Mouse (Mus musculus) forebrain, postnatal 0 days (tissue): Measurements from ENCODE around the gene Il10rb. TPM values are rescaled to one million over a fixed set of nuclear protein-coding genes. Genes with fewer than 3 reads are reported as not detected.

ENCODE experiments used
- ATAC-seq: fragments of 200-750 bp; cut with Nextera tagmentation; 2 replicates; pipeline ENCODE4 v1.8.0; 2017; ENCODE audit warnings: mild to moderate bottlenecking, moderate library complexity
- DNase-seq: peaks from one replicate; pipeline ENCODE4 v3.0.0-alpha.2; 2015
- H3K27ac ChIP-seq: fragments of 300-500 bp; sonication (generic); 2 replicates; pipeline ENCODE4 v1.5.1; 2014; ENCODE audit warnings: low read depth, mild to moderate bottlenecking, antibody characterized with exemption, low read length, moderate library complexity, mixed read lengths
- H3K27me3 ChIP-seq: fragments of 300-500 bp; sonication (generic); 2 replicates; pipeline ENCODE4 v1.6.1; 2014; ENCODE audit warnings: mild to moderate bottlenecking, low read length, mixed read lengths; ENCODE audit not compliant: insufficient read depth
- H3K36me3 ChIP-seq: fragments of 300-500 bp; sonication (generic); 2 replicates; pipeline ENCODE4 v1.6.1; 2014; ENCODE audit warnings: mild to moderate bottlenecking, moderate library complexity; ENCODE audit not compliant: insufficient read depth
- H3K4me1 ChIP-seq: fragments of 300-500 bp; sonication (generic); 2 replicates; pipeline ENCODE4 v1.6.1; 2014; ENCODE audit warnings: antibody characterized with exemption; ENCODE audit not compliant: insufficient read depth
- H3K4me2 ChIP-seq: fragments of 300-500 bp; sonication (generic); 2 replicates; pipeline ENCODE4 v1.6.1; 2014; ENCODE audit warnings: low read depth, mild to moderate bottlenecking, moderate library complexity
- H3K4me3 ChIP-seq: fragments of 300-500 bp; sonication (generic); 2 replicates; pipeline ENCODE4 v1.5.1; 2014; ENCODE audit warnings: low read depth, low read length, mixed read lengths
- H3K9ac ChIP-seq: fragments of 300-500 bp; sonication (generic); 2 replicates; pipeline ENCODE4 v1.6.1; 2014; ENCODE audit warnings: mild to moderate bottlenecking
- H3K9me3 ChIP-seq: fragments of 300-500 bp; sonication (generic); 2 replicates; pipeline ENCODE4 v1.6.1; 2016; ENCODE audit warnings: low read length
- CTCF ChIP-seq: sonication (generic); IDR thresholded peaks from 2 replicates; pipeline ENCODE4 v1.5.1; 2016; ENCODE audit warnings: antibody characterized with exemption, control low read depth, low read depth
- WGBS: fragments of 180-500 bp; shearing (Covaris S2); extraction: QIAGEN DNeasy Blood & Tissue Kit; methylation state at CpG from one replicate; pipeline ENCODE4 v1.1.7; 2014; 5-methylcytosine and 5-hydroxymethylcytosine counted together
- polyA plus RNA-seq: library from polyadenylated mRNA; unstranded; fragments of >200 nt; fragmentation: Nextera tagmentation; extraction: Ambion mirVana; gene quantifications from 2 replicates; pipeline ENCODE4 v1.2.1, GENCODE M21; 2015
- total RNA-seq: library from RNA; depleted of rRNA; stranded (reverse); fragments of >200 nt; gene quantifications from 2 replicates; pipeline ENCODE4 v1.2.3, GENCODE M21; 2014; rRNA removed

The Il10rb gene
- total RNA-seq (5.0 and 7.9 TPM in 2 replicates), polyA plus RNA-seq (9.2 and 11.1 TPM in 2 replicates)

- peak within 1 kb of the TSS; percentile 61 for H3K9ac ChIP-seq
- ATAC-seq (peak; percentile 80), DNase-seq (peak; percentile 47)
- no peaks in the 10 kb centered on the region for H3K9me3 ChIP-seq
- no peak for TF ChIP-seq CTCF
- peaks cover 9% of the 10 kb centered on the region; the same call in 1 of the 2 replicates for H3K36me3 ChIP-seq
- WGBS: 10% methylated on average over 46 of the region's 51 CpGs
- peak within 1 kb of the TSS; percentile 98 for H3K4me2 ChIP-seq
- H3K4me3 ChIP-seq: peak within 1 kb of the TSS; percentile 54
- H3K27ac ChIP-seq: peak within 1 kb of the TSS; percentile 57
- no peaks in the 10 kb centered on the region for H3K4me1 ChIP-seq
- no peaks in the 10 kb centered on the region for H3K27me3 ChIP-seq
Measured at GRCm38 (mm10) chr16:91405640-91406584, at the start of gene Il10rb. Il10rb (plus strand) TSS chr16:91406164.

GRCm38 (mm10) chr16:91356760-91357525 lies 49.0 kb upstream of the Il10rb start:
- H3K9ac ChIP-seq: no peak overlapping the region
- no peak overlapping the region for H3K4me2 ChIP-seq
- H3K27ac ChIP-seq: no peak overlapping the region
- DNase-seq (no peak), ATAC-seq (no peak)
- H3K4me3 ChIP-seq: no peak overlapping the region
- H3K4me1 ChIP-seq: no peaks in the 10 kb centered on the region
- H3K9me3 ChIP-seq: no peaks in the 10 kb centered on the region
- peaks cover 8% of the 10 kb centered on the region for H3K27me3 ChIP-seq
- WGBS: 78% methylated on average over 10 of the region's 10 CpGs
- H3K36me3 ChIP-seq: no peaks in the 10 kb centered on the region
- no peak for TF ChIP-seq CTCF

GRCm38 (mm10) chr16:91357526-91357900 lies 48.5 kb upstream of the Il10rb start:
- no peak overlapping the region for H3K9ac ChIP-seq
- ATAC-seq (no peak), DNase-seq (no peak)
- no peak overlapping the region for H3K27ac ChIP-seq
- H3K4me1 ChIP-seq: no peaks in the 10 kb centered on the region
- no peaks in the 10 kb centered on the region for H3K9me3 ChIP-seq
- H3K4me2 ChIP-seq: no peak overlapping the region
- H3K4me3 ChIP-seq: no peak overlapping the region
- WGBS: 56% methylated on average over 10 of the region's 10 CpGs
- H3K36me3 ChIP-seq: no peaks in the 10 kb centered on the region
- TF ChIP-seq CTCF: no peak
- H3K27me3 ChIP-seq: peaks cover 6% of the 10 kb centered on the region

- 29% methylated on average over 8 of the region's 8 CpGs for WGBS
- no peak overlapping the region for H3K9ac ChIP-seq
- no peaks in the 10 kb centered on the region for H3K36me3 ChIP-seq
- peak; percentile 86 for TF ChIP-seq CTCF
- DNase-seq (peak; percentile 93), ATAC-seq (peak; percentile 74)
- no peaks in the 10 kb centered on the region for H3K9me3 ChIP-seq
- peaks cover 3% of the 10 kb centered on the region for H3K27me3 ChIP-seq
- no peak overlapping the region for H3K27ac ChIP-seq
- H3K4me2 ChIP-seq: no peak overlapping the region
- H3K4me3 ChIP-seq: no peak overlapping the region
- H3K4me1 ChIP-seq: no peaks in the 10 kb centered on the region
Measured at GRCm38 (mm10) chr16:91358555-91358954, 47.4 kb upstream of the Il10rb start.

GRCm38 (mm10) chr16:91359531-91359930 lies 46.4 kb upstream of the Il10rb start:
- no peak for ATAC-seq
- no peaks in the 10 kb centered on the region for H3K9me3 ChIP-seq
- H3K27me3 ChIP-seq: peaks cover 3% of the 10 kb centered on the region
- 91% methylated on average over 13 of the region's 13 CpGs for WGBS
- H3K9ac ChIP-seq: no peak overlapping the region
- no peak overlapping the region for H3K27ac ChIP-seq
- H3K4me2 ChIP-seq: no peak overlapping the region
- no peaks in the 10 kb centered on the region for H3K4me1 ChIP-seq
- H3K4me3 ChIP-seq: no peak overlapping the region
- TF ChIP-seq CTCF: no peak
- DNase-seq: no peak
- no peaks in the 10 kb centered on the region for H3K36me3 ChIP-seq

GRCm38 (mm10) chr16:91360162-91360561 lies 45.8 kb upstream of the Il10rb start:
- Histone ChIP-seq H3K36me3 (no peaks in the 10 kb centered on the region), H3K4me1 (no peaks in the 10 kb centered on the region), H3K4me3 (no peak overlapping the region), H3K27ac (no peak overlapping the region), H3K4me2 (no peak overlapping the region), H3K9me3 (no peaks in the 10 kb centered on the region), H3K27me3 (peaks cover 3% of the 10 kb centered on the region), H3K9ac (no peak overlapping the region)
- 62% methylated on average over 3 of the region's 3 CpGs for WGBS
- DNase-seq (no peak), ATAC-seq (no peak)
- no peak for TF ChIP-seq CTCF
